Mouse (Mus musculus): ENCODE results near the gene Stox2. TPM values are rescaled to one million over a fixed set of nuclear protein-coding genes. Genes with fewer than 3 reads are reported as not detected.

The Stox2 gene
- polyA plus RNA-seq, 2 experiments, result 0.06 to 0.11 TPM

GRCm38 (mm10) chr8:47330982-47331381, 115.2 kb downstream of the Stox2 start:
- TF ChIP-seq EP300 (IDR thresholded peaks at IDR 0.05; ENCODE audit: low read depth), result no peak
- TF ChIP-seq CTCF (IDR thresholded peaks at IDR 0.05; ENCODE audit: low read depth), result no peak
- ATAC-seq (ENCODE audit: insufficient read depth) (no peak), DNase-seq (ENCODE audit: low read depth in 3 of 3, low spot score in 3 of 3) (no peak)
- Histone ChIP-seq H3K4me3 (ENCODE audit: insufficient read depth in 1 of 2, low read depth in 2 of 2, low read length in 2 of 2) (no peak overlapping the region), H3K36me3 (replicated peaks; ENCODE audit: control insufficient read depth, insufficient read depth, low read depth) (no peaks in the 10 kb centered on the region), H3K9ac (replicated peaks) (no peak overlapping the region), H3K4me1 (replicated peaks; ENCODE audit: control insufficient read depth in 2 of 2, insufficient read depth in 2 of 2, low read length in 1 of 2) (no peaks in the 10 kb centered on the region), H3K9me3 (ENCODE audit: control insufficient read depth, low read length) (no peaks in the 10 kb centered on the region), H3K27ac (no peak overlapping the region), H3K4me2 (ENCODE audit: low read depth) (no peak overlapping the region), H3K27me3 (ENCODE audit: control insufficient read depth, insufficient read depth, low read length) (no peaks in the 10 kb centered on the region)
- 69% methylated on average over 5 of the region's 5 CpGs for WGBS (ENCODE audit: insufficient replicate concordance)

DNA sequence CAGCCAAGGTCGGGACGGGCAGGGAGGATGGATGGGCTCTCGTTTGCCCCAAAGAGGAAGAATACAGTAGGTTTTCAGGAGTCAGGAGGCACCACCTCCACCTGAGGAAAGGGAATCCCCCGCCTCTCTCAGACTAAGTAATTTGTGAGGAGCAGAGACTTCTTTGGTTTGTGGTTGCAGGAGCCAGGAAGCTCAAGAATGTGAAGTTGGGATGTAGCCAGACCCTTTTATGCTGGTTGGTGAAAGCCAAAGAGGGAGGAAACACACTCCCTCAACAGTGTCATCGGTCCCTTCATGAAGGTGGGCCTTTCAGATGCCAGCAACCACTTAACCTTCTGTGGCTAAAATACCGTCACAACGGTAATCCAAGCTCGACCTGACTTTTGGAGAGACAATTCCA, 119.8 kb downstream of the Stox2 start:
- H3K9ac ChIP-seq (replicated peaks), result no peak overlapping the region
- no peak overlapping the region for H3K4me3 ChIP-seq (ENCODE audit: insufficient read depth in 1 of 2, low read depth in 2 of 2, low read length in 2 of 2)
- no peaks in the 10 kb centered on the region for H3K9me3 ChIP-seq (ENCODE audit: control insufficient read depth, low read length)
- no peaks in the 10 kb centered on the region for H3K4me1 ChIP-seq (replicated peaks; ENCODE audit: control insufficient read depth in 2 of 2, insufficient read depth in 2 of 2, low read length in 1 of 2)
- no peak overlapping the region for H3K4me2 ChIP-seq (ENCODE audit: low read depth)
- H3K36me3 ChIP-seq (replicated peaks; ENCODE audit: control insufficient read depth, insufficient read depth, low read depth), result no peaks in the 10 kb centered on the region
- DNase-seq (ENCODE audit: low read depth in 3 of 3, low spot score in 3 of 3), result no peak
- WGBS (ENCODE audit: insufficient replicate concordance), result 59% methylated on average over 8 of the region's 8 CpGs
- ATAC-seq (ENCODE audit: insufficient read depth), result no peak
- H3K27ac ChIP-seq, result no peak overlapping the region
- no peaks in the 10 kb centered on the region for H3K27me3 ChIP-seq (ENCODE audit: control insufficient read depth, insufficient read depth, low read length)
- TF ChIP-seq CTCF (IDR thresholded peaks at IDR 0.05; ENCODE audit: low read depth), result no peak
- no peak for TF ChIP-seq EP300 (IDR thresholded peaks at IDR 0.05; ENCODE audit: low read depth)

GRCm38 (mm10) chr8:47324117-47324820, 121.9 kb downstream of the Stox2 start:
- Histone ChIP-seq H3K36me3 (replicated peaks; ENCODE audit: control insufficient read depth, insufficient read depth, low read depth) (no peaks in the 10 kb centered on the region), H3K4me2 (ENCODE audit: low read depth) (no peak overlapping the region), H3K4me1 (replicated peaks; ENCODE audit: control insufficient read depth in 2 of 2, insufficient read depth in 2 of 2, low read length in 1 of 2) (no peaks in the 10 kb centered on the region), H3K9ac (replicated peaks) (no peak overlapping the region), H3K4me3 (ENCODE audit: insufficient read depth in 1 of 2, low read depth in 2 of 2, low read length in 2 of 2) (no peak overlapping the region), H3K27me3 (ENCODE audit: control insufficient read depth, insufficient read depth, low read length) (no peaks in the 10 kb centered on the region), H3K9me3 (ENCODE audit: control insufficient read depth, low read length) (no peaks in the 10 kb centered on the region), H3K27ac (no peak overlapping the region)
- TF ChIP-seq EP300 (IDR thresholded peaks at IDR 0.05; ENCODE audit: low read depth), result no peak
- TF ChIP-seq CTCF (IDR thresholded peaks at IDR 0.05; ENCODE audit: low read depth), result no peak
- ATAC-seq (ENCODE audit: insufficient read depth) (no peak), DNase-seq (ENCODE audit: low read depth in 3 of 3, low spot score in 3 of 3) (no peak)
- 39% methylated on average over 16 of the region's 16 CpGs for WGBS (ENCODE audit: insufficient replicate concordance)

DNA sequence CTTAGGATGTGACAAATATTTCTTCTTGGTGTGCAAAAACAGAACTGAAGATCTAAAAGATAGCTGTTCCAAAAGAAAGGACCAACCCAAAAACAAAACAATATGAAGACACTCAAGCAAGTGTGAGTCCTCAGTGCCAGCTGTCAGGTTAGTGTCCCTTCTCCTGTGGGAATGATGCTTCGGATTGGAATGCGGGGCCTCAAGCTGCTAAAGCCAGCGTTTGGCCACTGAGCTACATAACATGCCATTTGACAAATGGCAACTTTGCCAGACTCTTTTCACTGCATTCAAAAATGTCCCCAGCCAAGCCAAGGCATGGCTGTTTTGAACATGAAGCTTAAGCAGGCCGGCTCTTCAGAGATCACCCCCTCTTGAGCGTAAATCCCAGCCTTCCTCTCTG, 124.9 kb downstream of the Stox2 start:
- TF ChIP-seq EP300 (IDR thresholded peaks at IDR 0.05; ENCODE audit: low read depth) (no peak), CTCF (IDR thresholded peaks at IDR 0.05; ENCODE audit: low read depth) (no peak)
- H3K4me3 ChIP-seq (ENCODE audit: insufficient read depth in 1 of 2, low read depth in 2 of 2, low read length in 2 of 2), result no peak overlapping the region
- H3K36me3 ChIP-seq (replicated peaks; ENCODE audit: control insufficient read depth, insufficient read depth, low read depth), result no peaks in the 10 kb centered on the region
- no peak overlapping the region for H3K9ac ChIP-seq (replicated peaks)
- no peaks in the 10 kb centered on the region for H3K27me3 ChIP-seq (ENCODE audit: control insufficient read depth, insufficient read depth, low read length)
- WGBS (ENCODE audit: insufficient replicate concordance), result 57% methylated on average over 5 of the region's 5 CpGs
- no peak for DNase-seq (ENCODE audit: low read depth in 3 of 3, low spot score in 3 of 3)
- no peaks in the 10 kb centered on the region for H3K9me3 ChIP-seq (ENCODE audit: control insufficient read depth, low read length)
- H3K4me1 ChIP-seq (replicated peaks; ENCODE audit: control insufficient read depth in 2 of 2, insufficient read depth in 2 of 2, low read length in 1 of 2), result no peaks in the 10 kb centered on the region
- no peak overlapping the region for H3K4me2 ChIP-seq (ENCODE audit: low read depth)
- no peak for ATAC-seq (ENCODE audit: insufficient read depth)
- no peak overlapping the region for H3K27ac ChIP-seq

DNA sequence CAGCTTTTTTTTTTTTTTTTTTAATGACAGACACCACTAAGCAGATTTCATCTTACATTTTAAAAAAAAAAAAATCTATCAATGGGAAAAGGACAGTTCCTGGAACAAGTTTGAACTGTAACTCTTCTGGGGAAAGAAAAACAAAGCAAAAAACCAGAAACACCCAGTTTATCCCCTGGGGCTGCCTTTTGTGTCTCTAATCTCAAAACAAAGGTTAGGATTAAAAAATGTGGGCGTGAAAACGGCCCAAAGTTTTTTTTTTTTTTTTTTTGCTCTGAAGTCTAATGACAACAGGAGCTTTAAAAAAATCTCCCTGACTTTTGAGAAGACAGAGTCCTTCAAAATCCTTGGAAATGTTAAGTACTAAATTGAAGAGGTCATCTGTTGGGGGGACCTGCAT, 125.5 kb downstream of the Stox2 start:
- H3K9ac ChIP-seq (replicated peaks), result no peak overlapping the region
- H3K36me3 ChIP-seq (replicated peaks; ENCODE audit: control insufficient read depth, insufficient read depth, low read depth), result no peaks in the 10 kb centered on the region
- no peak overlapping the region for H3K4me3 ChIP-seq (ENCODE audit: insufficient read depth in 1 of 2, low read depth in 2 of 2, low read length in 2 of 2)
- no peak overlapping the region for H3K4me2 ChIP-seq (ENCODE audit: low read depth)
- ATAC-seq (ENCODE audit: insufficient read depth) (no peak), DNase-seq (ENCODE audit: low read depth in 3 of 3, low spot score in 3 of 3) (no peak)
- H3K4me1 ChIP-seq (replicated peaks; ENCODE audit: control insufficient read depth in 2 of 2, insufficient read depth in 2 of 2, low read length in 1 of 2), result no peaks in the 10 kb centered on the region
- 29% methylated on average over 2 of the region's 2 CpGs for WGBS (ENCODE audit: insufficient replicate concordance)
- H3K27me3 ChIP-seq (ENCODE audit: control insufficient read depth, insufficient read depth, low read length), result no peaks in the 10 kb centered on the region
- no peak overlapping the region for H3K27ac ChIP-seq
- no peak for TF ChIP-seq CTCF (IDR thresholded peaks at IDR 0.05; ENCODE audit: low read depth)
- TF ChIP-seq EP300 (IDR thresholded peaks at IDR 0.05; ENCODE audit: low read depth), result no peak
- no peaks in the 10 kb centered on the region for H3K9me3 ChIP-seq (ENCODE audit: control insufficient read depth, low read length)
